Mouse (Mus musculus): ENCODE results near the gene Chchd10. TPM values are rescaled to one million over a fixed set of nuclear protein-coding genes. Genes with fewer than 3 reads are reported as not detected.

The Chchd10 gene
- polyA plus RNA-seq, 1 experiment: 819 TPM

DNA sequence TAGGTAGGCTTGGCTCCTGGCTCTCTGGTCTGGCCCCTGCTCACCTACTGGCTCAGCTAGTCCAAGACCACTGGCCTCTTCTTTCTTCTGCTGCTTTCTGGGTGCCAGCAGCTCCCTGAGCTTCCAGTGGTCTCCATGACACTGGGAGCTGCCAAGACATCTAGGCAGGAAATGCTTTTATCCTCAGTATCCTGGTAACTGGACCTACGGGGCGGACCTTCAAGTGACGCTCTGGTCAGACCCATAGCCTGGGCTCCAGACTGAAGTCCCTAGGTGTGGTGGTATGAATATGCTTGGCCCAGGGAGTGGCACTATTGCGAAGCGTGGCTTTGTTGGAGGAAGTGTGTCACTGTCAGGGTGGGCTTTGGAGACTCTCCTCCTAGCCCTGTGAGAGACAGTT is 7.6 kb downstream of the Chchd10 start, which contains the start of gene Gm867:
Gm867 (minus strand) TSS at position 153 of the 400 bp plus-strand sequence.
- TF ChIP-seq GATA1 (IDR thresholded peaks at IDR 0.05; ENCODE audit: low read length): no peak

DNA sequence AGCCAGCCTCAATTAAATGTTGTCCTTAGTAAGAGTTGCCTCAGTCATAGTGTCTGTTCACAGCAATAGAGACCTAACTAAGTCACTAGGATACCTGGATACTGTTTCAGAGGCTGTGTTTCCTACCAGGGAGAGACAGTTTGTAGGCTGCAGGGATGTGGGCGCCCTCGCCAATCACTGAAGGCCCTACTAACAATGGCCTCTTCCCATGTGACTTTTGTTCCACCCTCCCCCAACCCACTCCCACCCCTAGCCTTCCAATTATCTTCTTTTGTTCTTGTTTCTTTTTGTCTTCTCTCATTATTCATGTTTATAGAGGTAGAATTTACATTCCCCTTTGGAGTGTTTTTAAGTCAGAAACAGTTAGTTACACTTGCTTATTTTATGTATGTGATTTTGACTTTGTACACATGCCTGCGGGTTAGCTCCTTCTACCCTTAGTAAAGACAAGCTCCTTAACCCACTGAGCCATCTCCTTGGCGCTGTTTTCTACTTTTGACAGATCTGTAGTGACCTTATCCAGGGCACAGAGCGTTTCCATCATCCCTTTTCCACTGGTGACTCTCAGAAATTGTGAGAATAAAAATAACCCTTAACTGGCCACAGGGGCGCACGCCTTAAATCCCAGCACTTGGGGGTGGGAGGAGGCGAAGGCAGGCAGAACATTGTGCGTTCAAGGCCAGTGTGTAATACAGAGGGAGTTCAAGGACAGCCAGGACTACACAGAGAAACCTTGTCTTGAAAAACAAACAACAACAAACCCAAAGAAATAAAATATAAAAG is 8.3 kb downstream of the Chchd10 start:
- no peak for TF ChIP-seq GATA1 (IDR thresholded peaks at IDR 0.05; ENCODE audit: low read length)

DNA sequence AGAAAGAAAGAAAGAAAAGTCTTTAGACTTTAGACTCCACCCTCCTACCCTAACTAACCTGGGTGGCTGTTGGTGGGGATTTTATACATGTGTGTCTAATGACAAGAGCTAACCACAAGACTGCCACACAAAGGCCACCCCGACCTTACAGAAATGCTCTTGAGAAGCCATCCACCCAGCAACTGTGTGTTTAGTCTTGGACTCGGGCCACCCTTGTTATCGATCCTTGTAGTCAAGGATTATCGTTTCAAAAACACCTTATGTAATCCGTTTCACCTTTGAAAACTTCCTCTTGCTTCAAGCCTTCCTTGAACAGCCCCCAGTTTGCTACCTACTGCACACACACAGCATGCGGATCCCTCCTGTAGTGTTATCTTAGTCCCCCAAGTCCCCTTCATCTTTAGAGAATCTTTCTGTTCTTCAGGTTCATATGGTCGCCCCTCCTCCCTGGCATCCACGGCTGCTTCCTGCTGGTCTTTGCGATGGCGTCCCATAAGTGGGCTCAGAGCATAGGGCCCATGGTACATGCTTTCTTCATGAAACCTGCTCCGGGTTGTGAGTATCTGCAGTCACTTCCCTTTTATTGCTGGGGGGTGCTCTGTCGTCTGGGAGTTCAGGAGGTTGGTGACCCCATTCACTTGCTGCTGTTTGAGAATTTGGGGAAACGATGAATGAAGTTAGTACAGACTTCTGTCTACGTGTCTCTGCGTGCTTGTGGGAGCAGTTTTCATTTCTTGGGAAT is 10.0 kb downstream of the Chchd10 start, which contains the start of gene Vpreb3:
Vpreb3 (plus strand) TSS at position 322 of the 742 bp plus-strand sequence.
- TF ChIP-seq GATA1 (IDR thresholded peaks at IDR 0.05; ENCODE audit: low read length): no peak

DNA sequence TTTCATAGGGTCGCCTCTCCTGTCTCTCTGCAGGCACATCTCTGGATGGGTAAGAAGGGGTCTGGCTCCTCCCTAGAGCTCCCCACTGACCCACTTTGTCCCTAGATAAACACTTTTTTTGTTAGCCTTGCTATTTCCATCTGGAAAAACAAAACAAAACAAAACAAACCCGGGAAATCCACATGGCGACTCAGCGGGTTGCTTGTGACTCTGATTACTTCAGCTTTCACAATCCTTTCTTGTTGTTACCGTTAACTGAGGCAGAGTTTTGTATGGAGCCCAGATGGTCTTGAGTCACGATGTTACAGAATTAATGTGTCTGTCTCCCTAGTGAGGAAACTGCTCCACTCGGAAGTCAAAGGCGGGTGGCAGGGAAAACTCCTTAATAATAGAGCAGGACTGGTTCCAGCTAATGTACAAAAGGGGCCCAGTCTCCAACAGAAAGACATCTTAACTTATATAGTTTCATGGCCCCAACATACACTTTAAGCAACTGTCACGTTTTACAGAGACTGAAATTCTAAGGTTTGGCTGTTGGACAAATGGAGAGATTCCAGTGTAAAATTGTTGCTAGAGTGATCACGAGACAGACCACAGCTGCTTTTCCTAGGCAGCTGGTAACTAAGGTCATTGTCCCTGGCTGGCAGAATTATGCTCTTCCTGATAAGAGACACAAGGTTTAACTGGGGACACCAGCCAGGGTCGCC is 11.3 kb downstream of the Chchd10 start:
- TF ChIP-seq GATA1 (IDR thresholded peaks at IDR 0.05; ENCODE audit: low read length): no peak

DNA sequence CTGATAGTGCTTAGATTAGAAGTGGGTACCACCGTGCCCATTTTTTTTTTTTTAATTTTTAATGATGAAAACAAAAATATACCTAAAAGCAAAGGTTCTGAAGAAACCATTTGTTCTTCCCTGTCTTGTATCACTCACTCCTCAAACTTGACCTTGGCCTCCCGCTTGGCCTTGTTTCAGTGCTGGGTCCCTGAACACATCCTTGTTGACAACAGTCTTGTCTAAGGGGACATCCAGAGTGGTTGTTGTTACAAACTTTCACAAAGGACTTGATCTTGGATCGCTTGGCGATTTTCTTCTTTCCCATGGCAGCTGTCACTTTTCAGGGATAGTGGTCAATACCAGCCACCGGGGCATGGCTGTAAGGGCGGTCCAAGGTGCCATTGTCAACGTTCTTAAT is 12.3 kb downstream of the Chchd10 start:
- TF ChIP-seq GATA1 (IDR thresholded peaks at IDR 0.05; ENCODE audit: low read length): no peak

DNA sequence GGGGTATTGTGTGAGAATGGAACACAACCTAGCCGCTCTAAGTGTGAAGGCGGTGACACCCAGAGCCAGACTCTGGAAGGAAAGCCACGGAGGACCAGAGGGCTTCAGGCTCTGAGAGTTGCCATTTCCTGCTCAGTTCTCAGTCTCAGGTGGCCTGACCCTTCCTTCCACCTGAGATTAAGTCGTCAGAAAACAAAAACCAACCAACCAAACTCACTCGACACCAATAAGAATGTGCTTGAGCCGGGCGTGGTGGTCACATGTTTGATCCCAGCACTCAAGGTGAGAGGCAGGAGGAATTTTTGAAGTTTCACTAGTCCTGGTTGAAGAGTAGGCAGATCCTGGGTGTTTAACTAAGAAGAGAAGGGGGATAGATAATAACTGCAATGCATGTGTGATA is 13.0 kb downstream of the Chchd10 start:
- TF ChIP-seq GATA1 (IDR thresholded peaks at IDR 0.05; ENCODE audit: low read length): no peak

DNA sequence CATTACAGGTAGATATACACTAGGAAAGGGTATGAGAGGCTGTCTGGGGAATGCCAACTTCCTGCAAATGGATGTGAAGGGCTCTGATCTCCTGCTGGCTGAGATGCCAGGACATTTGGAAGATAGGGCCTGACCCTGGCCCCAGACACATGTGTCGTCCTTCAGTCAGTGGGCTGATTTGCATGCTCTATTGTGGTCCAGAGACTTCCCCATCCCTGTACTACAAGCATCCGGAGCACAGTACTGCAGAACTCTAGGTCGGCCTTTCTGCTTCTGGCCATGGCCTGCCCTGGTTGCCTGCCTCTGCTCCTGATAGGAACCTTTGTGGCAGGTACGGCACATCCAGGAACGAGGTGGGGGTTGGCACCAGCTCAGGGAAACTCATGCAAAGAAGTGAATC is 15.1 kb downstream of the Chchd10 start:
- TF ChIP-seq GATA1 (IDR thresholded peaks at IDR 0.05; ENCODE audit: low read length): no peak

DNA sequence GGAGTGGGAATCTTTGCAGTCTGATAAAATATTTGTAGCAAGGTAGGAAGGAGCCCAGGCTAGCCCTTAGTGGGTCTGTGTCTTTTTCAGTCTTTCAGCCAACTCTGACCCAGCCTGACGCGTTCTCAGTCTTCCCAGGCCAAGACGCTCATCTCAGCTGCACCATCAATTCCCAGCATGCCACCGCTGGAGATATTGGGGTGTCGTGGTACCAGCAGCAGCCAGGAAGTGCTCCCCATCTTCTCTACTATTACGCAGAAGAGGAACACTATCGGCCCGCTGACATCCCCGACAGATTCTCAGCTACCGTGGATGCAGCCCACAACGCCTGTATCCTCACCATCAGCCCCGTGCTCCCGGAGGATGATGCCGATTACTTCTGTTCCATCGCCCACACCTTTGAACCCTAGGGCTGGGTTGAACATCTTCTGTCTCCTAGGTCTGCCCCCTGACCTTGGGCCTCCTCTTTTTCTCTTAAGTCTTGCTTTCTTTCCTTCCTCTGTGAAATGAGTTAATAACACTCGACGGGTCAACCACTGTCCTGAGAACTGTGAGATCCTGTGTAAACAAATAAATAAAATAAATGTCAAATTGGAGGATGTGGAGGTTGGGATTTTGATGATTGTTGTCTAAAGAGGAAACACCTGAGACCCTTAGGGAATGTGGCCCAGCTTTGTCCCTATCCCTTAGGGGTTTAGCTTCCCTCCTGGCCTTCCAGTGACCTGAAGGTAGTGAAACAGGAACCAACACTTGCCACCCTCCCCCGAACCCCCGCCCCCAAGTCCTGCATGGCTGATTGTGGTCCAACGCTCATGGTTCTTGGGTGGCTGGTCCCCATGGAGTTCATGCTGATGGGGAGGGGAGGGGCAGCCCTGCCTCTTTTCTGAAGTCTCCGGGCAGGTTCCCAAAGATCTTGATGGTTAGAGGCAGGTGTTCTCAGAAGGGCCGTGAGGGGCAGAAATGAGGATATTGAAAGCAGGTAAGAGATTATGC is 16.4 kb downstream of the Chchd10 start:
- no peak for TF ChIP-seq GATA1 (IDR thresholded peaks at IDR 0.05; ENCODE audit: low read length)

DNA sequence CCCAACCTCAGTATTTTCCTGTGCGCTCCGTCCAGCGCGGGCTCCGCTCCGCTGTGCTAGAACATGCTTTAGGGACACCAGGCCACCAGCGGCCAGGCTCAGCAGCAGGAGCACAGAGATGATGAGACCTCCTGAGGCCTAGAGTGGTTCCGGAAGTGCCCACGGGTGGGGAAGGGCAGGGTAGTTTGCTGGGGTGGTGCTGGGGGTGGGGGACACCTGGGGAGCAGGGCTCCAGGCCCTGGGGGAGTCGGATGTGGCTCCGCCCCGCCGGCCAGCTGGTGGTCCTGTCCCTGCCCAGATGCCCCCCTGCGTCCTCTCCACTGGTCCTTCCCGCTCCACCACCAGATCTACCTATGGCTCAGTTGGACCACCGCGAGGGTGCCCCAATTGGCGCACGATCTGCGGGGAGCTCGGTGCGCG is 17.9 kb downstream of the Chchd10 start:
- TF ChIP-seq GATA1 (IDR thresholded peaks at IDR 0.05; ENCODE audit: low read length): no peak

DNA sequence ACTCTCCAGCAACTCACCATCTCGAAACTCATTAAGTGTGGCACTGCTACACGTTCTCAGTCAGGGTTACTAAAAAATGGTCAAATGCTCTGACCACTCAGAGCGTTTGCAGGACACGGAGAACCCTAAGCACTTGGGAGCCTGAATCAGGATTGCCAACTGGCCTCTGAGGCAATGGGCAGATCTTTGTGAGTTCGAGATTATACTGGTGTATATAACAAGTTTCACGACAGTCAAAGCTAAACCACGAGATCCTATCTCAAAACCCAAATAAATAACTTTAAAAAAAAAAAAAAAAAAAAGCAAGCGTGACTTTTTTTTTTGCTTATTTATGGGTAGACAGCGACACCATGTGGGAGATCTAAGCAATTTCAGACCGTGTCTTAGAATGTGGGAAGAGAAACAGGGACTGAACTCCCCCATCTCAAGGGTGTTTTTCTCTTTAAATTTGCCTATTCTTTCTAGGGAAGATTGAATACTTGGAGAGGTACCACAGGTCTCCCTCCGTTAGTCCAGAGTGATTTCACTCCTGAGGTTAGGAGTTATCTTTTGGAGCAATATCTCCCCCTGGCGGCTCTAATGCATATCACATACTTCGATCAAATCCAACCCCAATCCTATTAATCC is 18.6 kb downstream of the Chchd10 start:
- TF ChIP-seq GATA1 (IDR thresholded peaks at IDR 0.05; ENCODE audit: low read length): no peak

DNA sequence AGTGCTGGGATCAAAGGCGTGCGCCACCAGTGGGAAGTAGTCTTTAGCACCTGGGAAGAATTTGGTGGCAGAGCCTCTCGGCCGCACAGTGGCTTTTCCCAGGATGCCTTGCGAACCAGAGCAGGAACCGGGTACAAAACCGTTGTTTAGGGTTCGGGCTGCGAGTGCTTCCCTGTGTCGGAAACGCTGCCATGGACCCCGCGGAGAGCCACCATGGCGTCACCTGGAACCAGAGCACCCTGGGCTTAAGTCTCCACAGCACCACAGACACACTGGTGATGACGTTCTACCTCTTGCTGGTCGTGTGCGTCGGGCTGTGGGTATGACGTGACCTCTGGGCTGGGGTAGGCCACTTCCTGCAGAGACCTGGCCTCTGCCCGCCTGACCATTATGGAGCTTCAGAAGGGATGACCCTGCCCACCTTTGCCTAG is 21.5 kb downstream of the Chchd10 start, which contains the start of gene Gm5134:
Gm5134 (plus strand) TSS at position 134 of the 431 bp plus-strand sequence.
- no peak for TF ChIP-seq GATA1 (IDR thresholded peaks at IDR 0.05; ENCODE audit: low read length)

DNA sequence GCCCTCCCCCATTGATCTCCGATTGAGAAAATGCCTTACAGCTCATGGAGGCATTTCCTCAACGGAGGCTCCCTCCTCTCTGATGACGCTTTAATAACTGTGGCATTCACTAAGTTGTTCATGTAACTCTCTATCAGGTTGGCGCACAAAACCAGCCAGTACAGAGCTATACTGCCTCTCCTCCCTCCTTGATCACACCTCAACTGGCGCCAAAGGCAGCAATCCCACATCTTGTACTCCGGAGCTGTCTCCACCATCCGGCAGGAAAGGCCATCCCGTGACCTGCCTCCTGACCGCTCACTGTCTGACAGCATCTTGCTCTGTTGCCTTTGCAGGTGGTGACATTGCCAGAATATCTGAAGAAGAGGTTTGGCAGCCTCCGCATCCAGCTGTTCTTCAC is 40.9 kb downstream of the Chchd10 start:
- no peak for TF ChIP-seq GATA1 (IDR thresholded peaks at IDR 0.05; ENCODE audit: low read length)

DNA sequence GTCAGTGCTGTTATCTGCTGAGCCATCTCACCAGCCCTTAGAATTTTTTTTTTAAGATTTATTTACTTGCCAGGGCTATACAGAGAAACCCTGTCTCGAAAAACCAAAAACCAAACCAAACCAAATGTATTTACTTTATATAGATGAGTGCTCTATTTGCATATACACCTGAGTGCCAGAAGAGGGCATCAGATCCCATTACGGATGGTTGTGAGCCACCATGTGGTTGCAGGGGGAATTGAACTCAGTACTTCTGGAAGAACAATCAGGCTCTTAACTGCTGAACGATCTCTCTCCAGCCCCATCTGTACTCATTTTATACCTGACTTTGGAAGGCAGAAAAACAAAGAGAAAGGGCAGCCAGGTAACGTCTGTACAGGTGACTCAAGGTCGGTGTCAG is 42.3 kb downstream of the Chchd10 start:
- no peak for TF ChIP-seq GATA1 (IDR thresholded peaks at IDR 0.05; ENCODE audit: low read length)

All from G1E-ER4 (cell line).